Mouse (Mus musculus): ENCODE data around the gene Scrn2. TPM values are rescaled to one million over a fixed set of nuclear protein-coding genes. Genes with fewer than 3 reads are reported as not detected.
A peak's percentile ranks its signal among the peaks of the same experiment; 100 is the strongest.

The Scrn2 gene
- polyA plus RNA-seq, 1 experiment from 2014 or later = 12.5 TPM

- H3K27me3 ChIP-seq (ENCODE audit: control insufficient read depth, insufficient read depth, low read length) = no peaks in the 10 kb centered on the region
- 29% methylated on average over 3 of the region's 3 CpGs for WGBS
- H3K9me3 ChIP-seq (ENCODE audit: control insufficient read depth, low read length) = no peaks in the 10 kb centered on the region
- H3K27ac ChIP-seq (replicated peaks) = no peak overlapping the region
- no peak overlapping the region for H3K4me2 ChIP-seq (replicated peaks; ENCODE audit: low read depth)
- no peaks in the 10 kb centered on the region for H3K36me3 ChIP-seq (ENCODE audit: control insufficient read depth, insufficient read depth, low read length)
- TF ChIP-seq EP300 (optimal IDR thresholded peaks at IDR 0.05) = no peak
- TF ChIP-seq CTCF (IDR thresholded peaks at IDR 0.05; ENCODE audit: low read depth) = no peak
- DNase-seq (ENCODE audit: low spot score) (no peak), ATAC-seq (ENCODE audit: low FRiP score, low TSS enrichment) (no peak)
- H3K4me3 ChIP-seq (ENCODE audit: low read depth, low read length) = no peak overlapping the region
- no peak overlapping the region for H3K9ac ChIP-seq (ENCODE audit: low read length)
- H3K4me1 ChIP-seq (replicated peaks; ENCODE audit: control insufficient read depth, insufficient read depth) = 0 out of 2 replicates have a peak, but pooled peaks cover 3% of the 10 kb centered on the region
Measured at GRCm38 (mm10) chr11:96986463-96986862, 43.3 kb upstream of the Scrn2 start.

GRCm38 (mm10) chr11:96987873-96988655, 41.7 kb upstream of the Scrn2 start:
- H3K4me3 ChIP-seq (ENCODE audit: low read depth, low read length) = 0 out of 2 replicates have a peak overlapping the region, but pooled peaks have one; percentile 8
- TF ChIP-seq EP300 (optimal IDR thresholded peaks at IDR 0.05) (no peak), CTCF (IDR thresholded peaks at IDR 0.05; ENCODE audit: low read depth) (no peak)
- peak; percentile 37 for DNase-seq (ENCODE audit: low spot score)
- ATAC-seq (ENCODE audit: low FRiP score, low TSS enrichment) = no peak; the same call in 1 of the 2 replicates
- no peaks in the 10 kb centered on the region for H3K36me3 ChIP-seq (ENCODE audit: control insufficient read depth, insufficient read depth, low read length)
- 0 out of 2 replicates have a peak overlapping the region, but pooled peaks have one; percentile 13 for H3K9ac ChIP-seq (ENCODE audit: low read length)
- peak overlapping the region; percentile 38 for H3K4me2 ChIP-seq (replicated peaks; ENCODE audit: low read depth)
- no peak overlapping the region for H3K27ac ChIP-seq (replicated peaks)
- no peaks in the 10 kb centered on the region for H3K27me3 ChIP-seq (ENCODE audit: control insufficient read depth, insufficient read depth, low read length)
- no peaks in the 10 kb centered on the region for H3K9me3 ChIP-seq (ENCODE audit: control insufficient read depth, low read length)
- 8% methylated on average over 31 of the region's 31 CpGs for WGBS
- 0 out of 2 replicates have a peak, but pooled peaks cover 3% of the 10 kb centered on the region for H3K4me1 ChIP-seq (replicated peaks; ENCODE audit: control insufficient read depth, insufficient read depth)

- Histone ChIP-seq H3K4me1 (replicated peaks; ENCODE audit: control insufficient read depth, insufficient read depth) (0 out of 2 replicates have a peak, but pooled peaks cover 3% of the 10 kb centered on the region), H3K9me3 (ENCODE audit: control insufficient read depth, low read length) (no peaks in the 10 kb centered on the region), H3K27ac (replicated peaks) (no peak overlapping the region), H3K4me2 (replicated peaks; ENCODE audit: low read depth) (no peak overlapping the region), H3K36me3 (ENCODE audit: control insufficient read depth, insufficient read depth, low read length) (no peaks in the 10 kb centered on the region), H3K4me3 (ENCODE audit: low read depth, low read length) (no peak overlapping the region), H3K27me3 (ENCODE audit: control insufficient read depth, insufficient read depth, low read length) (no peaks in the 10 kb centered on the region), H3K9ac (ENCODE audit: low read length) (no peak overlapping the region)
- 73% methylated on average over 5 of the region's 5 CpGs for WGBS
- DNase-seq (ENCODE audit: low spot score) = no peak
- TF ChIP-seq EP300 (optimal IDR thresholded peaks at IDR 0.05) = no peak
- no peak for TF ChIP-seq CTCF (IDR thresholded peaks at IDR 0.05; ENCODE audit: low read depth)
- ATAC-seq (ENCODE audit: low FRiP score, low TSS enrichment) = no peak
Measured at GRCm38 (mm10) chr11:96991501-96991900, 38.2 kb upstream of the Scrn2 start.

- Histone ChIP-seq H3K9ac (ENCODE audit: low read length) (no peak overlapping the region), H3K27me3 (ENCODE audit: control insufficient read depth, insufficient read depth, low read length) (no peaks in the 10 kb centered on the region), H3K36me3 (ENCODE audit: control insufficient read depth, insufficient read depth, low read length) (no peaks in the 10 kb centered on the region), H3K4me2 (replicated peaks; ENCODE audit: low read depth) (no peak overlapping the region), H3K27ac (replicated peaks) (peak overlapping the region; percentile 67), H3K9me3 (ENCODE audit: control insufficient read depth, low read length) (no peaks in the 10 kb centered on the region), H3K4me1 (replicated peaks; ENCODE audit: control insufficient read depth, insufficient read depth) (0 out of 2 replicates have a peak, but pooled peaks cover 3% of the 10 kb centered on the region), H3K4me3 (ENCODE audit: low read depth, low read length) (no peak overlapping the region)
- 43% methylated on average over 8 of the region's 8 CpGs for WGBS
- ATAC-seq (ENCODE audit: low FRiP score, low TSS enrichment) (no peak), DNase-seq (ENCODE audit: low spot score) (no peak)
- TF ChIP-seq EP300 (optimal IDR thresholded peaks at IDR 0.05) = no peak
- TF ChIP-seq CTCF (IDR thresholded peaks at IDR 0.05; ENCODE audit: low read depth) = no peak
Measured at GRCm38 (mm10) chr11:96992722-96993311, 36.9 kb upstream of the Scrn2 start.

GRCm38 (mm10) chr11:96995031-96995430, 34.7 kb upstream of the Scrn2 start:
- TF ChIP-seq EP300 (optimal IDR thresholded peaks at IDR 0.05) (no peak), CTCF (IDR thresholded peaks at IDR 0.05; ENCODE audit: low read depth) (no peak)
- H3K27ac ChIP-seq (replicated peaks) = no peak overlapping the region
- H3K4me3 ChIP-seq (ENCODE audit: low read depth, low read length) = no peak overlapping the region
- DNase-seq (ENCODE audit: low spot score) (no peak), ATAC-seq (ENCODE audit: low FRiP score, low TSS enrichment) (no peak)
- H3K36me3 ChIP-seq (ENCODE audit: control insufficient read depth, insufficient read depth, low read length) = no peaks in the 10 kb centered on the region
- H3K4me1 ChIP-seq (replicated peaks; ENCODE audit: control insufficient read depth, insufficient read depth) = no peaks in the 10 kb centered on the region
- 31% methylated on average over 5 of the region's 5 CpGs for WGBS
- H3K9ac ChIP-seq (ENCODE audit: low read length) = no peak overlapping the region
- H3K4me2 ChIP-seq (replicated peaks; ENCODE audit: low read depth) = no peak overlapping the region
- H3K27me3 ChIP-seq (ENCODE audit: control insufficient read depth, insufficient read depth, low read length) = no peaks in the 10 kb centered on the region
- no peaks in the 10 kb centered on the region for H3K9me3 ChIP-seq (ENCODE audit: control insufficient read depth, low read length)
